Comparison of ENCODE assay signal across 12 mouse cellular contexts in genomic region chr3:60056451-60056850, GRCm38 (mm10). TPM values are rescaled to one million over a fixed set of nuclear protein-coding genes. Genes with fewer than 3 reads are reported as not detected.
DNase-seq lines count a peak whose midpoint lies in the region; ATAC-seq and TF ChIP-seq lines count a peak whose summit lies in the region.
"Had no signal": no experiment of that assay in that cellular context is flagged by ENCODE, and none has a peak within 500 bp of the region (broad histone marks: within the 10 kb centered on the region; RNA-seq: fewer than 3 reads in every experiment).

No protein-coding gene starts in this region.

- no peak overlapping the region for H3K27ac ChIP-seq in heart, postnatal 0 days (ENCODE audit: low read depth)
- H3K27ac ChIP-seq in midbrain, embryonic 14.5 days (replicated peaks; ENCODE audit: low read depth, low read length), result no peak overlapping the region
- no peak overlapping the region for H3K27ac ChIP-seq in midbrain, embryonic 10.5 days (replicated peaks)

- no peak for TF ChIP-seq EP300 in heart, postnatal 0 days (IDR thresholded peaks at IDR 0.05; ENCODE audit: low read depth)

- TF ChIP-seq CTCF in heart, postnatal 0 days (IDR thresholded peaks at IDR 0.05; ENCODE audit: low read depth), result peak; percentile 57

- H3K4me3 ChIP-seq in heart, postnatal 0 days (ENCODE audit: low read depth, low read length), result no peak overlapping the region
- no peak overlapping the region for H3K4me3 ChIP-seq in midbrain, embryonic 14.5 days (replicated peaks; ENCODE audit: low read depth, low read length)
- no peak overlapping the region for H3K4me3 ChIP-seq in midbrain, embryonic 10.5 days

- DNase-seq in heart, postnatal 0 days (ENCODE audit: low spot score), result peak; percentile 42
- no peak for DNase-seq in heart, postnatal 25 days (ENCODE audit: low spot score)
- DNase-seq in midbrain, embryonic 14.5 days, result peak; percentile 76
- no peak for DNase-seq in midbrain, embryonic 10.5 days (ENCODE audit: low spot score)
- peak; percentile 23 for DNase-seq in ZHBTc4 (ENCODE audit: low read depth, low spot score)
- DNase-seq in retina, embryonic 14.5 days (ENCODE audit: low spot score), result peak; percentile 59
- DNase-seq in frontal cortex, postnatal 10 days (ENCODE audit: low spot score in 2 of 2), result no peak
- no peak for DNase-seq in gastrocnemius, postnatal 10 days

- no peak for ATAC-seq in heart, postnatal 0 days (ENCODE audit: insufficient read depth, low read depth)
- ATAC-seq in midbrain, embryonic 14.5 days (ENCODE audit: low FRiP score, low TSS enrichment), result no peak

- H3K9me3 ChIP-seq in heart, postnatal 0 days (replicated peaks; ENCODE audit: control insufficient read depth, low read length), result no peaks in the 10 kb centered on the region
- H3K9me3 ChIP-seq in midbrain, embryonic 14.5 days (ENCODE audit: control insufficient read depth, low read length), result no peaks in the 10 kb centered on the region
- H3K9me3 ChIP-seq in midbrain, embryonic 10.5 days (replicated peaks), result no peaks in the 10 kb centered on the region

- intact Hi-C loops in heart, postnatal 25 days (cut with DNase I), result loop anchor here (2.0 to 5.0 kb wide), 2 partner anchors 186 to 979 kb away; no protein-coding TSS in a partner anchor

- WGBS in heart, postnatal 0 days, result 32% methylated on average over 3 of the region's 3 CpGs
- WGBS in midbrain, embryonic 14.5 days, result 35% methylated on average over 3 of the region's 3 CpGs
- whole genome bisulfite sequencing in midbrain, embryonic 10.5 days, result 30% methylated on average over 3 of the region's 3 CpGs

- H3K27me3 ChIP-seq in heart, postnatal 0 days (ENCODE audit: control insufficient read depth, insufficient read depth, low read length), result no peaks in the 10 kb centered on the region
- H3K27me3 ChIP-seq in midbrain, embryonic 14.5 days (ENCODE audit: control insufficient read depth, insufficient read depth, low read length), result no peaks in the 10 kb centered on the region
- no peaks in the 10 kb centered on the region for H3K27me3 ChIP-seq in midbrain, embryonic 10.5 days (ENCODE audit: low read depth, poor library complexity, severe bottlenecking)

- no peaks in the 10 kb centered on the region for H3K4me1 ChIP-seq in heart, postnatal 0 days (ENCODE audit: control insufficient read depth, insufficient read depth)
- no peaks in the 10 kb centered on the region for H3K4me1 ChIP-seq in midbrain, embryonic 14.5 days (ENCODE audit: control insufficient read depth, insufficient read depth, low read length)
- no peaks in the 10 kb centered on the region for H3K4me1 ChIP-seq in midbrain, embryonic 10.5 days

- no peak overlapping the region for H3K9ac ChIP-seq in heart, postnatal 0 days (replicated peaks; ENCODE audit: low read depth, low read length)
- no peak overlapping the region for H3K9ac ChIP-seq in midbrain, embryonic 14.5 days (replicated peaks; ENCODE audit: low read length)

- H3K36me3 ChIP-seq in heart, postnatal 0 days (replicated peaks; ENCODE audit: control insufficient read depth, insufficient read depth, low read length), result no peaks in the 10 kb centered on the region
- H3K36me3 ChIP-seq in midbrain, embryonic 14.5 days (ENCODE audit: control insufficient read depth, insufficient read depth, low read length), result no peaks in the 10 kb centered on the region
- no peaks in the 10 kb centered on the region for H3K36me3 ChIP-seq in midbrain, embryonic 10.5 days

- no peak overlapping the region for H3K4me2 ChIP-seq in heart, postnatal 0 days (ENCODE audit: low read depth, low read length)
- no peak overlapping the region for H3K4me2 ChIP-seq in midbrain, embryonic 14.5 days (ENCODE audit: low read length)

RNA-seq across cellular contexts. Expression of gene Sucnr1, which starts 25.2 kb away (rescaled TPM):
- total RNA-seq in heart, postnatal 0 days (2014; rRNA removed; ENCODE audit: low replicate concordance), result not detected in 2 replicates
- polyA plus RNA-seq in heart, postnatal 0 days (2015; fragmentation: Nextera tagmentation; extraction: Ambion mirVana), result not detected in 2 replicates
- not detected for total RNA-seq in heart, postnatal 25 days (2021)
- not detected in 2 replicates for polyA plus RNA-seq in midbrain, embryonic 14.5 days (2014; fragmentation: Nextera tagmentation; extraction: Ambion mirVana)
- not detected in 2 replicates for polyA plus RNA-seq in midbrain, embryonic 10.5 days (2016; fragmentation: Nextera tagmentation; extraction: Ambion mirVana)
- total RNA-seq in gastrocnemius, postnatal 10 days (2021), result under 1 TPM in 1 of 2 experiments, not detected in 1; 0.28 TPM
- total RNA-seq: layer of hippocampus, postnatal 25 days had no signal
- polyA plus RNA-seq: stomach, embryonic 14.5 days had no signal

RNA-seq across cellular contexts. Expression of gene Aadac, which starts 30.9 kb away (rescaled TPM):
- not detected in 2 replicates for total RNA-seq in heart, postnatal 0 days (2014; rRNA removed; ENCODE audit: low replicate concordance)
- polyA plus RNA-seq in heart, postnatal 0 days (2015; fragmentation: Nextera tagmentation; extraction: Ambion mirVana), result 0.14 TPM in 1 of 2 replicates, not detected in the other
- total RNA-seq in heart, postnatal 25 days (2021), result not detected
- polyA plus RNA-seq in midbrain, embryonic 14.5 days (2014; fragmentation: Nextera tagmentation; extraction: Ambion mirVana), result not detected in 2 replicates
- not detected in 2 replicates for polyA plus RNA-seq in midbrain, embryonic 10.5 days (2016; fragmentation: Nextera tagmentation; extraction: Ambion mirVana)
- total RNA-seq in gastrocnemius, postnatal 10 days (2021), result not detected
- total RNA-seq: layer of hippocampus, postnatal 25 days; monocyte, adult 5-6 weeks had no signal
- polyA plus RNA-seq: stomach, embryonic 14.5 days had no signal

RNA-seq across cellular contexts. Expression of gene Aadacl2, which starts 49.9 kb away (rescaled TPM):
- total RNA-seq in heart, postnatal 0 days (2014; rRNA removed; ENCODE audit: low replicate concordance), result not detected in 2 replicates
- not detected in 2 replicates for polyA plus RNA-seq in heart, postnatal 0 days (2015; fragmentation: Nextera tagmentation; extraction: Ambion mirVana)
- total RNA-seq in heart, postnatal 25 days (2021), result not detected
- polyA plus RNA-seq in midbrain, embryonic 14.5 days (2014; fragmentation: Nextera tagmentation; extraction: Ambion mirVana), result not detected in 2 replicates
- not detected in 2 replicates for polyA plus RNA-seq in midbrain, embryonic 10.5 days (2016; fragmentation: Nextera tagmentation; extraction: Ambion mirVana)
- total RNA-seq in gastrocnemius, postnatal 10 days (2021), result not detected
- total RNA-seq: adrenal gland, postnatal 4 days; layer of hippocampus, postnatal 25 days; monocyte, adult 5-6 weeks had no signal
- polyA plus RNA-seq: stomach, embryonic 14.5 days had no signal

Comparison
In these comparisons a context has a peak if more than half of its experiments do, and no peak if none do; other contexts are left out.
1. DNase-seq: peak in heart, postnatal 0 days (single experiment), midbrain, embryonic 14.5 days (single experiment), ZHBTc4 (single experiment) and retina, embryonic 14.5 days (single experiment); none in heart, postnatal 25 days (single experiment), midbrain, embryonic 10.5 days (single experiment), frontal cortex, postnatal 10 days (0 of 2) and gastrocnemius, postnatal 10 days (single experiment).